Mouse (Mus musculus) heart, postnatal 0 days (tissue): ENCODE measurements around the gene Nup107. TPM values are rescaled to one million over a fixed set of nuclear protein-coding genes. Genes with fewer than 3 reads are reported as not detected.

ENCODE experiments used
- ATAC-seq: fragments of 200-750 bp; cut with Nextera tagmentation; 2 replicates; pipeline ENCODE4 v1.8.0; 2017; ENCODE audit warnings: low read depth, moderate number of reproducible peaks, moderate library complexity; ENCODE audit not compliant: insufficient read depth
- DNase-seq: peaks from one replicate; pipeline ENCODE4 v3.0.0-alpha.2; 2016; ENCODE audit warnings: low spot score
- H3K27ac ChIP-seq: fragments of 300-500 bp; sonication (generic); 2 replicates; pipeline ENCODE4 v1.5.1; 2014; ENCODE audit warnings: low read depth, mild to moderate bottlenecking
- H3K27me3 ChIP-seq: fragments of 300-500 bp; sonication (generic); 2 replicates; pipeline ENCODE4 v1.6.1; 2014; ENCODE audit warnings: low read length, mixed read lengths; ENCODE audit not compliant: control insufficient read depth, insufficient read depth
- H3K36me3 ChIP-seq: fragments of 300-500 bp; sonication (generic); replicated peaks from 2 replicates; pipeline ENCODE4 v1.6.1; 2014; ENCODE audit warnings: low read length, mixed read lengths; ENCODE audit not compliant: control insufficient read depth, insufficient read depth
- H3K4me1 ChIP-seq: fragments of 300-500 bp; sonication (generic); 2 replicates; pipeline ENCODE4 v1.6.1; 2014; ENCODE audit warnings: antibody characterized with exemption; ENCODE audit not compliant: control insufficient read depth, insufficient read depth
- H3K4me2 ChIP-seq: fragments of 300-500 bp; sonication (generic); 2 replicates; pipeline ENCODE4 v1.6.1; 2014; ENCODE audit warnings: low read depth, mild to moderate bottlenecking, low read length, moderate library complexity
- H3K4me3 ChIP-seq: fragments of 300-500 bp; sonication (generic); 2 replicates; pipeline ENCODE4 v1.5.1; 2014; ENCODE audit warnings: low read depth, low read length
- H3K9ac ChIP-seq: fragments of 300-500 bp; sonication (generic); replicated peaks from 2 replicates; pipeline ENCODE4 v1.6.1; 2014; ENCODE audit warnings: low read depth, low read length, mixed read lengths
- H3K9me3 ChIP-seq: fragments of 300-500 bp; sonication (generic); replicated peaks from 2 replicates; pipeline ENCODE4 v1.6.1; 2016; ENCODE audit warnings: low read length; ENCODE audit not compliant: control insufficient read depth
- CTCF ChIP-seq: IDR thresholded peaks from 2 replicates; pipeline ENCODE4 v1.5.1; 2016; ENCODE audit warnings: antibody characterized with exemption, control low read depth, low read depth
- EP300 ChIP-seq: IDR thresholded peaks from 2 replicates; pipeline ENCODE4 v1.6.1; 2016; ENCODE audit warnings: antibody characterized with exemption, low read depth
- WGBS: fragments of 180-500 bp; shearing (Covaris S2); extraction: QIAGEN DNeasy Blood & Tissue Kit; methylation state at CpG from one replicate; pipeline ENCODE4 v1.1.7; 2014; 5-methylcytosine and 5-hydroxymethylcytosine counted together
- polyA plus RNA-seq: library from polyadenylated mRNA; unstranded; fragments of >200 nt; fragmentation: Nextera tagmentation; extraction: Ambion mirVana; gene quantifications from 2 replicates; pipeline ENCODE4 v1.2.1, GENCODE M21; 2015
- total RNA-seq: library from RNA; depleted of rRNA; stranded (reverse); fragments of >200 nt; gene quantifications from 2 replicates; pipeline ENCODE4 v1.2.3, GENCODE M21; 2014; ENCODE audit warnings: low replicate concordance

Gene Nup107
- total and polyA plus RNA-seq, 2 experiments from 2014 or later = 18.6 to 23.6 TPM

GRCm38 (mm10) chr10:117824647-117825046, 32.1 kb upstream of the Nup107 start:
- Histone ChIP-seq H3K27ac (no peak overlapping the region), H3K4me3 (no peak overlapping the region), H3K4me1 (no peaks in the 10 kb centered on the region), H3K27me3 (no peaks in the 10 kb centered on the region), H3K9ac (no peak overlapping the region), H3K36me3 (peaks cover 45% of the 10 kb centered on the region), H3K4me2 (no peak overlapping the region), H3K9me3 (no peaks in the 10 kb centered on the region)
- no peak for ATAC-seq
- TF ChIP-seq EP300 = no peak
- TF ChIP-seq CTCF = no peak
- DNase-seq = no peak
- 44% methylated on average over 4 of the region's 4 CpGs for WGBS

GRCm38 (mm10) chr10:117824139-117824538, 31.6 kb upstream of the Nup107 start:
- ATAC-seq = no peak
- 61% methylated on average over 4 of the region's 4 CpGs for WGBS

GRCm38 (mm10) chr10:117823321-117823720, 30.8 kb upstream of the Nup107 start:
- DNase-seq (no peak), ATAC-seq (no peak)
- no peak overlapping the region for H3K4me2 ChIP-seq
- no peaks in the 10 kb centered on the region for H3K4me1 ChIP-seq
- TF ChIP-seq CTCF (no peak), EP300 (no peak)
- no peaks in the 10 kb centered on the region for H3K9me3 ChIP-seq
- WGBS = 83% methylated on average over 6 of the region's 6 CpGs
- H3K9ac ChIP-seq = no peak overlapping the region
- H3K36me3 ChIP-seq = peaks cover 58% of the 10 kb centered on the region
- no peaks in the 10 kb centered on the region for H3K27me3 ChIP-seq
- H3K4me3 ChIP-seq = no peak overlapping the region
- no peak overlapping the region for H3K27ac ChIP-seq

More at GRCm38 (mm10) chr10:117824139-117824538, 31.6 kb upstream of the Nup107 start:
- no peak for DNase-seq
- no peak overlapping the region for H3K4me2 ChIP-seq
- H3K4me1 ChIP-seq = no peaks in the 10 kb centered on the region
- H3K4me3 ChIP-seq = no peak overlapping the region
- no peak overlapping the region for H3K9ac ChIP-seq
- H3K36me3 ChIP-seq = peaks cover 50% of the 10 kb centered on the region
- H3K27ac ChIP-seq = no peak overlapping the region
- no peaks in the 10 kb centered on the region for H3K27me3 ChIP-seq
- no peaks in the 10 kb centered on the region for H3K9me3 ChIP-seq
- TF ChIP-seq EP300 = no peak
- TF ChIP-seq CTCF = peak; percentile 1; the same call in 1 of the 2 replicates

DNA sequence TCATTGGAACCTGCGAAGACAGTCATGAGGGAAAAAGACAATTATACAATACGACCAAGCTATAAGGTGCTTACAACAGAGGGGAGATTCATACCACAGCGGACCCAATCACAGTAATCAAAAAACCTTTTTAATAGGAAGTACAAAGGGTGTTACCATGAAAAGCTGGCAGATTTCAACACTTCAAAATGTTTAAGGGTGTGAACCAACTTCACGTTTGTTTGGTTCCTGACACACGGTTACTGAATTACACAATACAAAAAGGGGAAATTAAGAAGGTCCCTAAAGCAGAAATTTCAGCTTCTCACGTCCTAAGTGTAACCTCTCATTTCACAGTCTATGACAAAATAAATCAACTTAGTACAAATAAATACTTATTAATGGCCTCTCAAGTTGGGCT, 26.1 kb upstream of the Nup107 start:
- H3K27me3 ChIP-seq = no peaks in the 10 kb centered on the region
- no peak for DNase-seq
- TF ChIP-seq EP300 (no peak), CTCF (no peak)
- no peaks in the 10 kb centered on the region for H3K9me3 ChIP-seq
- no peak overlapping the region for H3K4me3 ChIP-seq
- no peak overlapping the region for H3K27ac ChIP-seq
- ATAC-seq = no peak
- no peak overlapping the region for H3K4me2 ChIP-seq
- no peak overlapping the region for H3K9ac ChIP-seq
- WGBS = 90% methylated on average over 6 of the region's 6 CpGs
- H3K36me3 ChIP-seq = peaks cover 93% of the 10 kb centered on the region
- no peaks in the 10 kb centered on the region for H3K4me1 ChIP-seq

DNA sequence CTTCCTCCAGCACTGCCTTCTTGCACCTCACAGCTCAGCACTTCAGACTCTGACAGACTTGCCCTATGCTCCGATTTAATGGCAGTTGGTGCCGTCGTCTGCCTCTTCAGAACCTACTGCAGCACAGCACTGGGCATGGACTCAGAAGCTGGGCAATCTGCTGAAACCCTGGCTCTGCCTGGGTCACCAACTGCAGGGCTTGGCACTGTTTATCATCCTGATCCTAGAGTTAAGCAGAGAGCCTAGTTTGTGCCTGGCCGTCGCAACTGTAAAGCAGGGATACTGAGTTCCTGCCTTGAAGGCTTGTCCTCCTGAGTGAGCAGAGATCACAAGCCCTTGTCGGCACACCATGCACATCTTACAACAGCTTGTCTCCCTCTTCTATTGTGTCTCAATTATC, 24.2 kb upstream of the Nup107 start:
- Histone ChIP-seq H3K9me3 (no peaks in the 10 kb centered on the region), H3K9ac (no peak overlapping the region), H3K4me3 (no peak overlapping the region), H3K27me3 (no peaks in the 10 kb centered on the region), H3K4me2 (no peak overlapping the region), H3K4me1 (no peaks in the 10 kb centered on the region), H3K36me3 (peaks cover 92% of the 10 kb centered on the region), H3K27ac (no peak overlapping the region)
- 71% methylated on average over 6 of the region's 6 CpGs for WGBS
- DNase-seq (no peak), ATAC-seq (no peak)
- TF ChIP-seq CTCF = no peak

DNA sequence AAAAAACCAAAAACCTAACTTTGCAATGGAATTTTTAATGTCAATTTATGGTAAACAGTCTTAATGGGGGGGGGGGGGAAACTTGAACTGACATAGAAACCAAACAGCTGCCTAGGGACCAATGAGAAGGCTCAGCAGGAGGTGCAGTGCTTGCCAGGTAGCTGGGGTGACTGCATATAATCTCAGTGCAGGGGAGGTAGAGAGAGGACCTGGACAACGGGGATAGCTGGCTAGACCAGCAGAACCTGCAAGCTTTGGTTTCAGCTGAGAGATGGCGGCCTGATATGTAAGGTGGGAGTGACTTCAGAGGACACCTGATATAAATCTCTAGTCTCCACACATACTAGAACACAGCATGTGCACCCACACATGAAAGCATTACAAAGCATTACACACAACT, 20.0 kb upstream of the Nup107 start:
- WGBS = 88% methylated on average over 2 of the region's 2 CpGs
- no peak for TF ChIP-seq CTCF
- no peak for TF ChIP-seq EP300
- ATAC-seq = no peak
- Histone ChIP-seq H3K4me1 (no peaks in the 10 kb centered on the region), H3K27me3 (no peaks in the 10 kb centered on the region), H3K9ac (no peak overlapping the region), H3K27ac (no peak overlapping the region), H3K4me2 (no peak overlapping the region), H3K9me3 (no peaks in the 10 kb centered on the region), H3K36me3 (peaks cover 55% of the 10 kb centered on the region), H3K4me3 (no peak overlapping the region)
- DNase-seq = no peak
